Mouse (Mus musculus) CH12.LX (cell line): ENCODE measurements at regions not wholly inside any gene's neighbourhood (a gene's known extent, or its start where the extent isn't known, plus 50 kb on each side); places are given as distances from the start of the nearest gene placed in this dataset.

ENCODE experiments used
- JUND ChIP-seq: conservative IDR thresholded peaks from 2 replicates; pipeline ENCODE4 v1.6.1; 2011; ENCODE audit warnings: low read depth, low read length, improper control_type of control experiment
- POLR2A ChIP-seq: IDR thresholded peaks from 2 replicates; pipeline ENCODE4 v1.6.1; 2011; ENCODE audit warnings: low read depth, mild to moderate bottlenecking, improper control_type of control experiment, low read length

DNA sequence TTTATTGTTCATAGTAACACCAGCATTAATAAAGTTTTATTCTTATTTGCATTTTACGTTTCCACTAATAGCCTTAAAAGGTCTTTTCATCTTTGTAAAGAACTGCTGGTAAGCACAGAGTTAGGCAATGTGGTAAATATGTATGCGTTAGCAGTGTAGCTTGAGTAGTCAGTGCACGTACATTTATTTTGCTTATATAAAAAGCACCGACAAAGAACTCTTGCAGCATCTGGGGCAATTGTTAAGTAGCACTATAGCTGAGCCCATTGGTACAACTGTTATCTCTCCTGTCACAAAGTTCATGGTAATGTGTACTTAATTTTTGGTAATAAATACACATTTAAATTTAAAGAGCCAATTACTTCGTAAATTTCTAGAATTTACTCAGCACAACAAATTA, 162.8 kb upstream of the Zic1 start:
- TF ChIP-seq JUND (no peak), POLR2A (no peak)
